Comparison of ENCODE assay signal across 8 mouse cellular contexts in the genomic region with DNA sequence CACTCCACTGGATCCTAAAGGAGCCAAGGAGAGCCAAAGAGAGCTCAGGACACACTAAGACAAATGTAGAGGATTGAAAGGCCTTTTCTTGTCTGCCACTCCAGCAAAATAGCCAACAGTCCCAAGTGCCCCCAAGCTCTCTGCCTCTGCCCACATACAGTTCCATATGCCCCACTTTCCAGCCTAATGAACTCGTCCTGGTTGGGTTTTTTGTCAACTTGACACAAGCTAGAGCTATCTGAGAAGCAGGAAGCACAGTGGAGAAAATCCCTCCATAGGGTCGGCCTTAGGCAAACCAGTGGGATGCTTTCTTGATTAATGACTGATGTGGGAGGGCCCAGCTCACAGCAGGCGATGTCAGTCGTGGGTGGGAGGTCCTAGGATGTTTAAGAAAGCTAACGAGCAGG.
DNase-seq lines count a peak whose midpoint lies in the region; ATAC-seq and TF ChIP-seq lines count a peak whose summit lies in the region.

No protein-coding gene starts in this region.

- no peak overlapping the region for H3K4me3 ChIP-seq in heart, embryonic 10.5 days
- peak overlapping the region; percentile 35; the same call in 1 of the 2 replicates for H3K4me3 ChIP-seq in E14TG2a.4 (replicated peaks; ENCODE audit: low read length)
- H3K4me3 ChIP-seq in forebrain, embryonic 16.5 days (replicated peaks; ENCODE audit: low read length) = no peak overlapping the region
- H3K4me3 ChIP-seq in midbrain, embryonic 11.5 days (ENCODE audit: low read depth, low read length) = no peak overlapping the region

- WGBS in heart, embryonic 10.5 days = 13% methylated on average over 5 of the region's 5 CpGs
- 0% methylated on average over 5 of the region's 5 CpGs for WGBS in forebrain, embryonic 16.5 days
- 8% methylated on average over 5 of the region's 5 CpGs for WGBS in midbrain, embryonic 11.5 days

- no peaks in the 10 kb centered on the region for H3K9me3 ChIP-seq in heart, embryonic 10.5 days
- no peaks in the 10 kb centered on the region for H3K9me3 ChIP-seq in E14TG2a.4 (ENCODE audit: low read length)
- H3K9me3 ChIP-seq in forebrain, embryonic 16.5 days (ENCODE audit: control insufficient read depth, low read length) = no peaks in the 10 kb centered on the region
- no peaks in the 10 kb centered on the region for H3K9me3 ChIP-seq in midbrain, embryonic 11.5 days (ENCODE audit: control insufficient read depth, low read length)

- DNase-seq in heart, embryonic 10.5 days (ENCODE audit: low spot score) = no peak
- DNase-seq in heart, postnatal 36 days = no peak
- DNase-seq in midbrain, embryonic 11.5 days (ENCODE audit: low spot score, missing footprints) = peak; percentile 91
- DNase-seq in spleen, postnatal 10 days (ENCODE audit: low spot score in 2 of 2) = no peak
- no peak for DNase-seq in left cerebral cortex, adult 11 months (ENCODE audit: low spot score)
- DNase-seq in layer of hippocampus, postnatal 10 days (ENCODE audit: low spot score in 2 of 2) = no peak

- H3K27ac ChIP-seq in heart, embryonic 10.5 days = peak overlapping the region; percentile 73
- peak overlapping the region; percentile 77 for H3K27ac ChIP-seq in forebrain, embryonic 16.5 days (ENCODE audit: low read length)
- H3K27ac ChIP-seq in midbrain, embryonic 11.5 days (ENCODE audit: low read depth, low read length) = peak overlapping the region; percentile 25; the same call in 1 of the 2 replicates

- H3K9ac ChIP-seq in forebrain, embryonic 16.5 days (replicated peaks; ENCODE audit: low read depth, low read length) = no peak overlapping the region
- H3K9ac ChIP-seq in midbrain, embryonic 11.5 days (ENCODE audit: low read length) = peak overlapping the region; percentile 16

- TF ChIP-seq CTCF in E14TG2a.4 (conservative IDR thresholded peaks at IDR 0.05; ENCODE audit: low read length) = no peak

- H3K27me3 ChIP-seq in heart, embryonic 10.5 days (ENCODE audit: insufficient read depth, poor library complexity, severe bottlenecking) = no peaks in the 10 kb centered on the region; the same call in 1 of the 2 replicates
- no peaks in the 10 kb centered on the region for H3K27me3 ChIP-seq in E14TG2a.4 (ENCODE audit: insufficient read depth, low read length)
- H3K27me3 ChIP-seq in forebrain, embryonic 16.5 days (replicated peaks; ENCODE audit: control insufficient read depth, insufficient read depth, low read length) = no peaks in the 10 kb centered on the region
- no peaks in the 10 kb centered on the region for H3K27me3 ChIP-seq in midbrain, embryonic 11.5 days (ENCODE audit: control insufficient read depth, insufficient read depth, low read length)

- H3K36me3 ChIP-seq in heart, embryonic 10.5 days = no peaks in the 10 kb centered on the region
- peaks cover 95% of the 10 kb centered on the region for H3K36me3 ChIP-seq in E14TG2a.4 (ENCODE audit: insufficient read depth, low read length)
- no peaks in the 10 kb centered on the region for H3K36me3 ChIP-seq in forebrain, embryonic 16.5 days (ENCODE audit: control insufficient read depth, insufficient read depth)
- H3K36me3 ChIP-seq in midbrain, embryonic 11.5 days (ENCODE audit: control insufficient read depth, insufficient read depth, low read length) = no peaks in the 10 kb centered on the region

- peak; percentile 69; the same call in 1 of the 2 replicates for ATAC-seq in forebrain, embryonic 16.5 days
- ATAC-seq in midbrain, embryonic 11.5 days (ENCODE audit: low FRiP score) = peak; percentile 15; the same call in 1 of the 2 replicates

- intact Hi-C loops in heart, postnatal 36 days (cut with DNase I) = loop anchor here (5.0 kb wide), 1 partner anchor 69 kb away; the partner anchor contains the start of gene Gli2

- H3K4me2 ChIP-seq in forebrain, embryonic 16.5 days (ENCODE audit: low read length) = no peak overlapping the region; the same call in 1 of the 2 replicates
- H3K4me2 ChIP-seq in midbrain, embryonic 11.5 days = no peak overlapping the region

- peaks cover 50% of the 10 kb centered on the region for H3K4me1 ChIP-seq in heart, embryonic 10.5 days
- peaks cover 96% of the 10 kb centered on the region for H3K4me1 ChIP-seq in E14TG2a.4 (replicated peaks; ENCODE audit: low read depth, low read length)
- peaks cover 34% of the 10 kb centered on the region for H3K4me1 ChIP-seq in forebrain, embryonic 16.5 days (replicated peaks; ENCODE audit: control insufficient read depth, insufficient read depth, low read length)
- peaks cover 27% of the 10 kb centered on the region for H3K4me1 ChIP-seq in midbrain, embryonic 11.5 days (ENCODE audit: control insufficient read depth, insufficient read depth, low read length)

Comparison
In these comparisons a context has a peak if more than half of its experiments do, and no peak if none do; other contexts are left out.
1. H3K27ac ChIP-seq: peak in every context shown above with its lines; median percentile 77 in forebrain, embryonic 16.5 days; 73 in heart, embryonic 10.5 days; 25 in midbrain, embryonic 11.5 days.